Mouse (Mus musculus): Measurements from ENCODE around the gene Crtc1. TPM values are rescaled to one million over a fixed set of nuclear protein-coding genes. Genes with fewer than 3 reads are reported as not detected.

Gene Crtc1
- polyA plus RNA-seq, 1 experiment from 2014 or later: 57.4 TPM

DNA sequence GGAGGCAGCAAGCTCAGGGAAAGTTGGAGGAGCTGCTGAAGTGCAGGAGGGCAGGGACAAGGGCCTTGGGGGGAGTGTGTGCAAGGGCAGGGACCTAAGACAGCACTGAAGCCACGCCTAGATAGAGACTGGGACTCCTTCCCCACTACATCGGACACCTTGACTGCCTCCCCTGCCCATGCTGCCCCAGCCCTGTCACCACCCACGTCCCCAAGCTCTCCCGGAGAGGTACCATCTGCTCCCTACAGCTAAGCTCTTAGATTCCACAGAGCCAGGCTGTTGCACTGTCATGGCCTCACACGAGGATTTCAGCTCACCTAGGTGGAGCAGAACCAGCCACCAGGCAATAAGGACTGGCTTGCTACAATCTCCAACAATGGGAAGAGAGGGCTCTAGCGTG lies 22.4 kb downstream of the Crtc1 start:
- ATAC-seq (ENCODE audit: low FRiP score, low read depth): no peak
- Histone ChIP-seq H3K27me3 (no peaks in the 10 kb centered on the region), H3K9ac (no peak overlapping the region), H3K36me3 (0 out of 2 replicates have a peak, but pooled peaks cover 7% of the 10 kb centered on the region), H3K4me2 (no peak overlapping the region), H3K4me1 (replicated peaks) (peaks cover 41% of the 10 kb centered on the region), H3K27ac (replicated peaks) (no peak overlapping the region), H3K9me3 (no peaks in the 10 kb centered on the region), H3K4me3 (no peak overlapping the region)
- 45% methylated on average over 6 of the region's 6 CpGs for WGBS

DNA sequence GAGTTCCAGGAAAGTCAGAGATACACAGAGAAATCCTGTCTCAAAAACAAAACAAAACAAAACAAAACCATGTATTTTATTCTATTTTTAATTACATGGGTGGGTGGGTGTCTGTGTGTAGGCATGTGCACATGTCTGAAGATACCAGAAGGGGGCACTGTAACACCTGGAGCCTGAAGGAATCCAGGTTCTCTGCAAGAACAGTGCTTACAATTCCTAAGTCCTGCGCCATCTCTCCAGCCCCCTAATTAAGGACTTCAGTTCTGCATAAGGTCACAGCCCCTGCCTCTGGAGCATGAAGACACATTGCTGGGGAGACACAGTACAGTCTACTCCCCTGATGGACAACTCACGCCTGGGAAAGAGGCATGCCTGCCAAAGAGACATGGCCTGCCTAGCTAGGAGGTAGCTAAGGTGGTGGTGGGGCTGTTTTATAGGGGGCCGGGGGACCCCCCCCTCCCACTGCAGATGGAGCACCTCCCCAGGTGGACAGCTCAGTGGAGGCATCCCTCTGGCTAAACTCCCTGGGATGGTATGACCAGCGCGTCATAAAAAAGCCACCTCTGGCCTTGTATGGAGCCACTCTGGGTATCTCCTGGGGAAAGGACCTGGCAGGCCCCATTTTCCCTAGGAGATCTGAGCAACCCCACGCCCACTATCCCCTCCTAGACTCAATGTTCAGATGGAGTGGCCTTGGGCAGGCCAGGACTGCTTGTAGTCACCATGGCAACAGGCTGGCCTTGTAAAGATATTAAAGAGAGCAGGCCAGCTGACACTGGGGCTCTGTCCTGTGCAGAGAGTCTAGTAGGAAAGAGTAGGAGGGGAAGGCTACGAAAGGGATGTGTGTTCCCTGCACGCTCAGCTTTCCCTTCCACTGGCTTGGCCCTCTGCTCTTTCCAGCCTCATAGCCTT lies 23.6 kb downstream of the Crtc1 start:
- 68% methylated on average over 8 of the region's 8 CpGs for WGBS
- H3K9ac ChIP-seq: no peak overlapping the region
- peak; percentile 62; the same call in 1 of the 2 replicates for ATAC-seq (ENCODE audit: low FRiP score, low read depth)

DNA sequence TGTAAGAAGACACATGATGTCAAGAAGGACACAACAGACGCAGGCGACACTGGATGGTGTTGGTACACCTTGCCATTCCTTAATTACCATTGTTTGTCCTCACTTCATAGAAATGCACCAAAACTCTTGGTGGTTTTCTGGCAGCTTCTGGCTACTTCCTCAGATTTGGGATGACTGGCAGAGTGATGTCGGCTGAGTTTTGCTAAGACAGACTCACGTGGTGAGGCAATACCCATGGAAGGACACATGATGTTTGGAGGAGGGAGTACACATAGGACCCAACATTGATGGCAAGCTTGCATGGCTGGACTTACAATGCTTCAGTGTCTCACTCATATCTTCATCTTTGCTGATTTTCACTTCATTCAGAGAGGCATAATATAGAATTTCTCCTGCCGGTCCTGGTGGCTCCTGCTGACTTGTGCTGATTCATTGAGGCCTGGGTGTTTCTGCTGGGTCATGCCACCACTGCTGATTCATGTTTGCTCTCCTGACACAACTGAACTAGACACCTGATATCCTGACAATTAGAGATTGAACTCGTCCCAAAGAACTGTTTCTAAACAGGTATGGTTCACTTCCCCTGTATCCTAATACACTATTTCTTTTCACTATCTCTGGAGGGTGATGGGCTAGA lies 25.0 kb downstream of the Crtc1 start:
- H3K36me3 ChIP-seq: 0 out of 2 replicates have a peak, but pooled peaks cover 7% of the 10 kb centered on the region
- no peak overlapping the region for H3K4me2 ChIP-seq
- H3K4me3 ChIP-seq: no peak overlapping the region
- peaks cover 38% of the 10 kb centered on the region for H3K4me1 ChIP-seq (replicated peaks)
- no peak for ATAC-seq (ENCODE audit: low FRiP score, low read depth)
- H3K27me3 ChIP-seq: no peaks in the 10 kb centered on the region
- no peak overlapping the region for H3K9ac ChIP-seq
- WGBS: 91% methylated on average over 6 of the region's 6 CpGs
- H3K9me3 ChIP-seq: no peaks in the 10 kb centered on the region
- H3K27ac ChIP-seq (replicated peaks): no peak overlapping the region

More for the DNA sequence above, 23.6 kb downstream of the Crtc1 start:
- H3K4me2 ChIP-seq: no peak overlapping the region
- no peaks in the 10 kb centered on the region for H3K27me3 ChIP-seq
- 0 out of 2 replicates have a peak, but pooled peaks cover 7% of the 10 kb centered on the region for H3K36me3 ChIP-seq
- H3K4me1 ChIP-seq (replicated peaks): peaks cover 40% of the 10 kb centered on the region
- no peaks in the 10 kb centered on the region for H3K9me3 ChIP-seq
- peak overlapping the region; percentile 44; the same call in 1 of the 2 replicates for H3K27ac ChIP-seq (replicated peaks)
- no peak overlapping the region for H3K4me3 ChIP-seq

DNA sequence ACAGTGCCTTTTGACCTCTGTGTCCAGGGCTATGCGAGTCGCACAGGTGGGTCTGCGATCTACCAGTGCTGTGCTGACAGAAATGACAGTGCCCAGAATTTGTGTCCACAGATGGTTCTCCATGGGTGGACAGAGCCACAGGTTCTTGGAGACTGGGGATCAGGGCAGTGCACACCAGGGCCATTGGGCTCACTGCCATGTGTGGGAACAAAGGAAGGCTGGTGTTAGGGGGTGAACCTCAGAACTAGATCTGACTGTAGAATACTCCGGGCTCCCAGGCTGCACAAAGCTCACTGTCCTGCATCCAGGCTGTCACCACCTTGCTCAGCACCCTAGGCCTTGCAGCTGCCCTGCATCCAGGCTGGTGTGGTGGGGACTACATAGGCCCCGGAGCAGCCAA lies 29.1 kb downstream of the Crtc1 start:
- Histone ChIP-seq H3K4me3 (no peak overlapping the region), H3K4me1 (replicated peaks) (peaks cover 27% of the 10 kb centered on the region), H3K9me3 (no peaks in the 10 kb centered on the region), H3K36me3 (0 out of 2 replicates have a peak, but pooled peaks cover 7% of the 10 kb centered on the region), H3K27ac (replicated peaks) (no peak overlapping the region), H3K4me2 (no peak overlapping the region), H3K27me3 (no peaks in the 10 kb centered on the region), H3K9ac (no peak overlapping the region)
- no peak for ATAC-seq (ENCODE audit: low FRiP score, low read depth)
- 92% methylated on average over 5 of the region's 5 CpGs for WGBS

DNA sequence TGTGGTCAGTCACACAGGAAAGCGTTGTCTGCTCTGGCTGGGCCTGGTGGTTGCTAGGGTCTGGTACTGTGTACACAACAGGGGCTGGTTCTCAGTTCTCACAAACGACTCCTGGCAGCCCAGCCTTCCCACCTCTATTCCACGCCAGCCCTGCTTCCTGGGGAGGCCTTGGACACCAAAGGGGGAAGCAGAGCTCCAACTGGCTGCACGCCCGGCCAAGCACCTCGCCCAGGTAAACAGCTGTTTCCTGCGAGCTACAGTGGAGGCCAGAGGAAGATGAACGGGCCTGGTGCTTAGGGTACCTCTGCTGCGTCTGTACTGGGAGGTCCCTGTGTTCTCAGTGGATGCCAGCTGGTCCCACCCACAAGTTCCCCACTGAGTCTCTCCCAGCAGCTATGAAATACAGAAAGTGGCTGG lies 29.9 kb downstream of the Crtc1 start:
- peaks cover 27% of the 10 kb centered on the region for H3K4me1 ChIP-seq (replicated peaks)
- no peaks in the 10 kb centered on the region for H3K9me3 ChIP-seq
- peaks cover 9% of the 10 kb centered on the region; the same call in 1 of the 2 replicates for H3K36me3 ChIP-seq
- 53% methylated on average over 9 of the region's 9 CpGs for WGBS
- H3K27ac ChIP-seq (replicated peaks): peak overlapping the region; percentile 75
- no peak overlapping the region for H3K4me3 ChIP-seq
- no peak overlapping the region for H3K4me2 ChIP-seq
- peak overlapping the region; percentile 3; the same call in 1 of the 2 replicates for H3K9ac ChIP-seq
- ATAC-seq (ENCODE audit: low FRiP score, low read depth): no peak
- no peaks in the 10 kb centered on the region for H3K27me3 ChIP-seq

DNA sequence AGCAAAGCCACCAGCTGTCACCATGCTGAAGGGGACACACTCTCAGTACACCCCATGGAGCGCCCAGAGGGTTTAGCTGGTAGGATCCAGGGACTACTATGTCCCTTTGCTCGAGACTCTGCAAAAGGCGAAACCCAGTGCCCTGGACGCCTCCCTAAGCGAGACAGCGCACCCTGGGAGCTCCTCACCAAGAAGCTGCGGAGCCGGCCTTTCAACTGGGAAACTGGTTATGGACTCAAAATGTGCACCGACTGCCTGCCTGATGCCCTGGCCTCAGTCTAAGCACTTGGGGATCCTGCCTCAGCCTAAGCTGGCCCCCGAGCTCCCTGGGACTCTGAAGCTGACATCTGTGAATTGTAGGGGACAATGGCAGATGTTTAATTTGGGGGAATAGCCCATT lies 30.4 kb downstream of the Crtc1 start:
- H3K4me1 ChIP-seq (replicated peaks): peaks cover 27% of the 10 kb centered on the region
- WGBS: 61% methylated on average over 10 of the region's 10 CpGs
- H3K4me2 ChIP-seq: no peak overlapping the region
- no peak for ATAC-seq (ENCODE audit: low FRiP score, low read depth)
- peaks cover 8% of the 10 kb centered on the region; the same call in 1 of the 2 replicates for H3K36me3 ChIP-seq
- H3K27ac ChIP-seq (replicated peaks): peak overlapping the region; percentile 75
- H3K4me3 ChIP-seq: no peak overlapping the region
- H3K27me3 ChIP-seq: no peaks in the 10 kb centered on the region
- H3K9me3 ChIP-seq: no peaks in the 10 kb centered on the region
- H3K9ac ChIP-seq: peak overlapping the region; percentile 3

DNA sequence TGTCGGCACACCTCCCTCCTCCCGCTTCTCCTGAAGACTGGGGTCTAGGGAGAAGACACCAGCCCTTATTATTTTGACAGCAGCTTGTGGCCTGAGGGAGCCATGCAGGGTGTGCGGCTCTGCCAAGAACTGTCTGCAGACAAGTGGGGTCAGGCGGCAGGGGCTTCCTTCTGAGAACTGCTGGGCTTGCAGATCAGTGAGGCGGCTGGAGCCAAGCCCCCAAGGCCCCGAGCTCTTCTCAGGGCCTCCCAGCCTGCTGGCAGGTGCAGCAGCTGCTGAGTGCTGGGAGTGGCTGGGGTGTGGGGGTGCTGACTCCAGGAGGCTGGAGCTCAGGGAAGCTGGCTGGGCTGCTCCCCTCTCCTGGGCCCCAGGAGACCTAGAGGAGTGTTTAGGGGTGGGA lies 31.1 kb downstream of the Crtc1 start:
- Histone ChIP-seq H3K4me1 (replicated peaks) (peaks cover 27% of the 10 kb centered on the region), H3K4me3 (no peak overlapping the region), H3K9ac (no peak overlapping the region), H3K36me3 (peaks cover 5% of the 10 kb centered on the region; the same call in 1 of the 2 replicates), H3K27me3 (no peaks in the 10 kb centered on the region), H3K4me2 (no peak overlapping the region), H3K27ac (replicated peaks) (peak overlapping the region; percentile 75), H3K9me3 (no peaks in the 10 kb centered on the region)
- WGBS: 24% methylated on average over 6 of the region's 6 CpGs
- ATAC-seq (ENCODE audit: low FRiP score, low read depth): peak; percentile 52; the same call in 1 of the 2 replicates

DNA sequence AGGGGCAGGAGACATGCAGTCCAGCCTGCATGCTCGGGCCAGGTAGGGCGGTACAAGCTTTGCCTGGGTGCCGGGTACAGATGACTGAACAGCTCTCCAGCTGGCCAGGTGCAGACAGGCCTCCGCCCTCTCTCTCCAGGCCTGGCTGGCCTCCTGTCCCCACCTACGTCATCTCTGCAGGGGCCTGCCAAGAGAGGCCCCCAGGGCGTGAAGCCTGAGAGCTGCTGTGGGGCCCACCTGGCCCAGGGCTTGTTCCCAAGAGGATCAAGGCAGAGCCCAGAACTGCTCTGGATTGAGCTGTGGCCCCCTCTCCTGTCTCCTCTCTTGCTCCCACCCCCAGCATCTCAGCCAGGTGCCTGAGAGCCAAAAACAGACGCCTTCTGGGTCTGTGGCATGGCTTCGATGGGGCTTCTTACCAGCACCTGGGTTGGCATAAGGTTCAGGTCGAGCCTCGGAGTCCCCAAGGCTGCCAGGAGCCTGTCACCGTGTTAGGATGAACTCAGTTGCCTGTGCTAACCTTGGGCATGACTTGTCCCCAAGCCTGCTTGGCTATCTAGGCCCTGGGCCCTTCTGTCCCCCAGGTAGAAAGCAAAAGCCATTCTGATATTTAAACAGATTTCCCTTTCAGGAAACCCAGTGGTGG lies 32.8 kb downstream of the Crtc1 start:
- H3K9me3 ChIP-seq: no peaks in the 10 kb centered on the region
- H3K4me2 ChIP-seq: no peak overlapping the region
- H3K9ac ChIP-seq: no peak overlapping the region
- H3K36me3 ChIP-seq: peaks cover 12% of the 10 kb centered on the region; the same call in 1 of the 2 replicates
- H3K4me1 ChIP-seq (replicated peaks): peaks cover 27% of the 10 kb centered on the region
- WGBS: 82% methylated on average over 11 of the region's 11 CpGs
- H3K4me3 ChIP-seq: no peak overlapping the region
- ATAC-seq (ENCODE audit: low FRiP score, low read depth): no peak
- no peak overlapping the region for H3K27ac ChIP-seq (replicated peaks)
- no peaks in the 10 kb centered on the region for H3K27me3 ChIP-seq

DNA sequence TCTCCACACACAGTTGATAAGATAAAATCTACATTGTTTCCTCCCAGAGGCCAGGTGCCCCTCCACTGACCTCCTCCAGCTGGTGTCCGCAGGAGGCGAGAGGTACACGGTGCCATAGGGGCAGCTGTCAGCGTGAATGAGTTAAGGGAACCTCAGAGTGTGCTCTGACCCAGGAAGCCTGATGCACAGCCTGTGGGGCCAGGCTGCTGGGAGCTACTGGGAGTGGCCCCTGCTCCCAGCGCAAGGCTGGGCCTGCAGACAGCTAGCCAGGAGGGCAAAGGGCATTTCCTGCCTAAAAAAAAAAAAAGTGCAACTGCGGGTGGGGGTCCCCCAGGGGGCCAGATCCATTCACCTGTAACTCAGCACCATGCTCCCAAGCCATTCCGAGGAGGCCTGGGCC lies 34.2 kb downstream of the Crtc1 start:
- Histone ChIP-seq H3K9ac (no peak overlapping the region), H3K9me3 (no peaks in the 10 kb centered on the region), H3K4me2 (no peak overlapping the region), H3K4me3 (no peak overlapping the region), H3K27me3 (no peaks in the 10 kb centered on the region), H3K27ac (replicated peaks) (no peak overlapping the region), H3K4me1 (replicated peaks) (peaks cover 27% of the 10 kb centered on the region), H3K36me3 (peaks cover 15% of the 10 kb centered on the region)
- WGBS: 71% methylated on average over 7 of the region's 7 CpGs
- ATAC-seq (ENCODE audit: low FRiP score, low read depth): no peak

DNA sequence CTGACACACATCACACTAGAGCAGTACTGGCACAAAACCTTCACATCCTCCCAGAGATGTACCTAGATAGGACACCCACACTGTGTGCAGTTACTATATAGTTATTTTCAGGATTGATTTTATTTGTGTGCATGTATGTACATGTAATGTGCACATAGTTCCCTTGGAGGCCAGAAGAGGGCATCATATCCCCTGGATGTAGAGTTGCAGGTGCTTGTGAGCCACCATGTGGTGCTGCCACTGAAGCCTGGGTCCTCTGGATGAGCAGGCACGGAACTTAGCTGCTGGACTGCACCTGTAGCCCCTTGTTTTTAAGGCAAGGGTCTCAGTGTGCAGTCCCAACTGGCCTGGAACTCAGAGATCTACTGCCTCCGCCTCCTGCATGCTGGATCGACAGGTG lies 35.2 kb downstream of the Crtc1 start:
- peaks cover 22% of the 10 kb centered on the region for H3K4me1 ChIP-seq (replicated peaks)

DNA sequence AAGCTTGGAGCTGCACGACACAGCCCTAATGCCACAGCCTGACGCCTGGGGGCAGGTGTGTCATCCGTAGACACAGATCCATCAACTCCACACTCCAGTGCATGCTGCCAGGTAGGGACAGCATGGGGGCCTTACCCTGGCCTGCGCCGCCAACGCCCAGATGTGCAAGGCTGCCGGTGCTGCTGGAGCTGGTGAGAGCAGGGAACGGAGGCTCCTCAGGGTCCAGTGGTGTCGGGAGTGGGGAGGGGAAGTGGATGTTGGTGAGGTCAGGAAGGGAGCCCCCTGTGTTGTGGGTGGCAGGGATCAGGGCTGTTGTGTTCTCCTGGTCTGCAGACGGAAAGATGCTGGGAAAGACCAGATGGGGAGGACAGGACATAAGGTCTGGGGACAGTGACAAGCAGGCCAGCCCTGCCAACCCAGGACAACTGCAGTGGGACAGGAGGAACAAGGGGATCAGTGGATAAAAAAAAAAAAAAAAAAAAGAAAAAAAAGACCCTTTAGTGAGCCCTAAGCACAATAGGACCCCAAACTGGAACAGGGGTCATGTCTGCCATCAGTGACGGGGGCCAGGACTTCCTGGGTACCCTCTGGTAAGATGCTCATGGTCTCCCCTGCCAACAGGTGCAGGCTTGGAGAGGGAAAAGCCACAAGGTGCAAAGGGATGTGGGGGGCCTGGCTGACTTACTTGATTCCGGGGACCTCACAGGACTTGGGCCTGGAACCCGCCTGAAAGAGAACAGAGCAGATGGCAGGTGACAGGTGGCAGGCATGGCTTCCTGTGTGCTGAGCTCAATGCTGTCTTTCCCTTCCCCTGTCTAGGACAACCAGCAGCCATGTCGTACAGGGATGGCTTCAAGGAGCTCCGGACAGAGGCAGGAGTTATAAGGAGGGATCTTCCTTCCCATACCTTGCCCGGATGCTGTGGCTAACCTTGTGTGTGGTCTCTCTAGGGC lies 41.5 kb downstream of the Crtc1 start:
- WGBS: 90% methylated on average over 16 of the region's 16 CpGs
- Histone ChIP-seq H3K9ac (no peak overlapping the region), H3K27me3 (no peaks in the 10 kb centered on the region), H3K36me3 (peaks cover 22% of the 10 kb centered on the region), H3K27ac (replicated peaks) (no peak overlapping the region), H3K4me3 (no peak overlapping the region), H3K4me2 (no peak overlapping the region), H3K4me1 (replicated peaks) (no peaks in the 10 kb centered on the region), H3K9me3 (no peaks in the 10 kb centered on the region)
- no peak for ATAC-seq (ENCODE audit: low FRiP score, low read depth)

More for the DNA sequence above, 35.2 kb downstream of the Crtc1 start:
- Histone ChIP-seq H3K9ac (no peak overlapping the region), H3K27ac (replicated peaks) (no peak overlapping the region), H3K36me3 (peaks cover 20% of the 10 kb centered on the region), H3K27me3 (no peaks in the 10 kb centered on the region), H3K9me3 (no peaks in the 10 kb centered on the region), H3K4me2 (no peak overlapping the region), H3K4me3 (no peak overlapping the region)
- 96% methylated on average over 3 of the region's 3 CpGs for WGBS
- ATAC-seq (ENCODE audit: low FRiP score, low read depth): no peak
